Mouse (Mus musculus) kidney, adult 11 months (tissue): ENCODE data around the gene Gsx1.
A peak's percentile ranks its signal among the peaks of the same experiment; 100 is the strongest.

Source experiments
- DNase-seq: peaks from one replicate; pipeline ENCODE4 v3.0.0; 2022

The Gsx1 gene

DNA sequence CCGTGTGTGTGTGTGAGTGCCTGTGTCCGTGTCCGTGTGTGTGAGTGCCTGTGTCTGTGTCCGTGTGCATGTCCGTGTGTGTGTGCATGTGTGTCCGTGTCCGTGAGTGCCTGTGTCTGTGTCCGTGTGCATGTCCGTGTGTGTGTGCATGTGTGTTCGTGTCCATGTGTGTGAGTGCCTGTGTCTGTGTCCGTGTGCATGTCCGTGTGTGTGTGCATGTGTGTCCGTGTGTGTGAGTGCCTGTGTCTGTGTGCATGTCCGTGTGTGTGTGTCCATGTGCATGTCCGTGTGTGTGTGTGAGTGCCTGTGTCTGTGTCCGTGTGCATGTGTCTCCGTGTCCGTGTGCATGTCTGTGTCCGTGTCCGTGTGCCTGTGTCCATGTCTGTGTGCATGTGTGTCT is 19.4 kb downstream of the Gsx1 start:
- no peak for DNase-seq

DNA sequence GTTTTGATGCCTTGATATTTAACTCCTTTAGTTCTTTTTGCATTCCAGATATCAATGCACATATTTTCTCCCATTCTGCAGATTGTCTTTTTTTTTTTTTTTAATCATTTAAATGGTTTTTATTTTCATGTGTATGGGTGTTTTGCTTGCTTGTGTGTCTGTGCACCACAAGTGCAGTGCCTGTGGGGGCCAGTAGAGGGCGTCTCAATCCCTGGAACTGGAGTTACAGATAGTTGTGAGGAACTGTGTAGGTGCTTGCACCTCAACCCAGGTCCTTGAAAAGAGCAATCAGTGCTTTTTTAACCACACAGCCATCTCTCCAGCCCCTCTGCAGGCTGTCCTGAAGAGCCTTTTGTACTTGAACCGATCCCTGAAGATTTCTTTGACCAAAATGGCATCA is 20.0 kb downstream of the Gsx1 start:
- DNase-seq, result no peak

DNA sequence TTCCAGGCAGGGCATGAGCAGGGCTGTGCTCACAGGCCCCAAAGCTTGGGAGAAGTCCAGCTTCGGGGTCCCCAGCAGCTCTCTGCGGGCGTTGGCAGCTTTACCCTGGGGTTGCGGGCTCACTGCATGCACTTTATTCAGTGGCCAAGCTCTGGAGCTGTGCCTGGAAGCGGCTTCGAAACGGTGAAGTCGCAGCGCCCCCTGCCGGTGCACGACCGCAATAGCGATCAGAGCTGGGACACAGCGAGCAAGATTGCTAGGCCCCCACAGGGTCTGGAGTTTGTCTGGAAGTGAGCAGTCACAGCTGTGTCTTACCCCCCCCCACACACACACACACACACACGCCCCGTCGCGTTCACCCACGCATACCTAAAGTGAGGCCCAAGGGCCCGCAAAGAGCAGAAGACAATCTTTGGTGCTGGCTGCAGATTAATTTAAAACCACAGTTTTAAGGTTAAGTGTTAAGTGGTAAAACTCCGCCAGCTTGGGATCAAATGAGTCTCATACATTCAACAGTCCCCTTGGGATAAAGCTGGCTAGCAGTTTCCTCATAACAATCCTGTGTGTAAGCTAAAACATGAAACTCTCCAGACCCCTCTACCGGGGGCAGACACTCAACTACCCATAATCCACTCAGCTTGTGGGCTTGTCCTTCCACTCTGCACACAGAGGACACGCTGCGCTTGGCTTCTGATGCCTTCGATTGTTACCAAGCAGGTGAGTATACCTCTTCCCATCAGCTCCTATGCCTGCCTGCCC is 39.0 kb downstream of the Gsx1 start:
- DNase-seq, result peak; percentile 59

DNA sequence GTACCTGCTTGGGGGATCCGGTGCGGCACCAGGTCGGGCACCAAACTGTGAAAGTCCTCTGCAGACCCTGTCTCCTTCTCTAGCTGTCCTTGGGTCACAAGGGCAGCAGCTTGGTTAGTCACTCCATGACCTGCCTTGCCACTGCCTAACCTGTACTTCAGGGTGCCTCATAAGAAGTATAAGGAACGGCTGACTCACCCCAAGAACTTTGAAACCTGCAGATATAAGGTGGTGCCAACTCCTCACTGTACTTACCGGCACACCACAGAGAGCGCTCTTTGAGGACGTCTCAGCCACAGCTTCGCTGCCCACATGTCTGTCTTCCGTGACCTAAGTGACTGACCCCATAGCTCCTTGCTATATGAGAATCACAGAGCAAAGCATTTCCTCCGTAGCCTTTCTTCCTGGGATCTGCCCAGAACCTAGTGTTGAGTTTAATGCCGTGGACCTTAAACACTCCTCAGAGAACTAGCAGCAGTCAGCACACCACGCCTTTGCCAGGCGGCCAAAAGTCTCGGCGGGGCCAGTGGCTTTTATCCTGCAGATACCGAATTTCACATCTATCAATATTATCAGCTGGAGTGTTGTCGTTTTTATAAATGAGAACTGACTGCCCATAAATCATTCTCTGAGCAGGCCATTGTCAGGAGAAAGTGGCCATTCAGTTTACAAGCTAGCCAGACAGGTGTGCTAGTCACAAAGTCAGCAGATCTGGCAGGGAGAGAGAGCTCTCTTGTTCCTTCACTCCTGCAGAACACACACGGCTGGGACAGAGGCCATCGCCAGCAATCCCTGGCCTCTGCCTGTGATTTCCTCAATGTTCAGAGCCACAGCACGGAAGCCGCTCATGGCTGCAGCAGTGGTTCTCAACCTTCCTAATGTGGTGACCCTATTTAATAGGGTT is 47.2 kb downstream of the Gsx1 start:
- no peak for DNase-seq
